Mouse (Mus musculus): ENCODE results near the gene Zfp536.

- TF ChIP-seq POLR2A (IDR thresholded peaks at IDR 0.05; ENCODE audit: low read depth, low read length) (no peak), CTCF (IDR thresholded peaks at IDR 0.05; ENCODE audit: extremely low read depth, insufficient read length, insufficient replicate concordance, low read depth, low read length) (no peak)
Measured at GRCm38 (mm10) chr7:37814844-37815406, 41.5 kb upstream of the Zfp536 start.
